ENCODE assay signal across 8 mouse cellular contexts in genomic region chr3:96267541-96267940, GRCm38 (mm10). TPM values are rescaled to one million over a fixed set of nuclear protein-coding genes. Genes with fewer than 3 reads are reported as not detected.
DNase-seq lines count a peak whose midpoint lies in the region; ATAC-seq and TF ChIP-seq lines count a peak whose summit lies in the region.

No protein-coding gene starts in this region.

- no peak for ATAC-seq in lung, embryonic 15.5 days (ENCODE audit: borderline replicate concordance, extremely low read depth, low FRiP score, low TSS enrichment)
- no peak for ATAC-seq in embryonic facial prominence, embryonic 15.5 days (ENCODE audit: insufficient number of reproducible peaks, low FRiP score, low TSS enrichment, low read depth)
- ATAC-seq in hindbrain, postnatal 0 days, result no peak
- no peak for ATAC-seq in neural tube, embryonic 12.5 days (ENCODE audit: low FRiP score, low read depth)

- H3K9me3 ChIP-seq in lung, embryonic 15.5 days, result no peaks in the 10 kb centered on the region
- no peaks in the 10 kb centered on the region for H3K9me3 ChIP-seq in embryonic facial prominence, embryonic 15.5 days (replicated peaks)
- H3K9me3 ChIP-seq in hindbrain, postnatal 0 days (ENCODE audit: low read length), result no peaks in the 10 kb centered on the region
- H3K9me3 ChIP-seq in neural tube, embryonic 12.5 days, result no peaks in the 10 kb centered on the region

- H3K4me3 ChIP-seq in lung, embryonic 15.5 days, result peak overlapping the region; percentile 40; the same call in 1 of the 2 replicates
- no peak overlapping the region for H3K4me3 ChIP-seq in embryonic facial prominence, embryonic 15.5 days (replicated peaks)
- H3K4me3 ChIP-seq in hindbrain, postnatal 0 days (ENCODE audit: low read length), result no peak overlapping the region
- H3K4me3 ChIP-seq in neural tube, embryonic 12.5 days, result no peak overlapping the region

- H3K27me3 ChIP-seq in lung, embryonic 15.5 days, result no peaks in the 10 kb centered on the region
- no peaks in the 10 kb centered on the region for H3K27me3 ChIP-seq in embryonic facial prominence, embryonic 15.5 days
- no peaks in the 10 kb centered on the region for H3K27me3 ChIP-seq in hindbrain, postnatal 0 days (ENCODE audit: insufficient read depth, low read length)
- H3K27me3 ChIP-seq in neural tube, embryonic 12.5 days (replicated peaks), result no peaks in the 10 kb centered on the region

- DNase-seq in lung, postnatal 4 days, result no peak
- DNase-seq in hindbrain, postnatal 0 days (ENCODE audit: low spot score), result no peak
- no peak for DNase-seq in right cerebral cortex, postnatal 14 days
- DNase-seq in layer of hippocampus, adult 9-11 months, result no peak
- DNase-seq in layer of hippocampus, adult 8-10 months (ENCODE audit: low spot score in 2 of 2), result no peak

- peak overlapping the region; percentile 53 for H3K4me2 ChIP-seq in lung, embryonic 15.5 days
- H3K4me2 ChIP-seq in embryonic facial prominence, embryonic 15.5 days (replicated peaks), result peak overlapping the region; percentile 49
- no peak overlapping the region for H3K4me2 ChIP-seq in hindbrain, postnatal 0 days (ENCODE audit: low read depth, low read length)
- peak overlapping the region; percentile 52 for H3K4me2 ChIP-seq in neural tube, embryonic 12.5 days (replicated peaks)

- no peak for TF ChIP-seq CTCF in hindbrain, postnatal 0 days (IDR thresholded peaks at IDR 0.05; ENCODE audit: low read depth)

- H3K9ac ChIP-seq in lung, embryonic 15.5 days, result 0 out of 2 replicates have a peak overlapping the region, but pooled peaks have one; percentile 17
- no peak overlapping the region for H3K9ac ChIP-seq in embryonic facial prominence, embryonic 15.5 days
- H3K9ac ChIP-seq in hindbrain, postnatal 0 days (replicated peaks; ENCODE audit: low read length), result no peak overlapping the region; the same call in 1 of the 2 replicates
- no peak overlapping the region for H3K9ac ChIP-seq in neural tube, embryonic 12.5 days

- H3K27ac ChIP-seq in lung, embryonic 15.5 days, result peak overlapping the region; percentile 95
- H3K27ac ChIP-seq in embryonic facial prominence, embryonic 15.5 days (replicated peaks), result peak overlapping the region; percentile 95
- H3K27ac ChIP-seq in hindbrain, postnatal 0 days, result peak overlapping the region; percentile 87; the same call in 1 of the 2 replicates
- no peak overlapping the region for H3K27ac ChIP-seq in neural tube, embryonic 12.5 days

- 67% methylated on average over 4 of the region's 4 CpGs for WGBS in lung, embryonic 15.5 days
- 74% methylated on average over 4 of the region's 4 CpGs for WGBS in embryonic facial prominence, embryonic 15.5 days
- 83% methylated on average over 4 of the region's 4 CpGs for WGBS in hindbrain, postnatal 0 days
- 85% methylated on average over 4 of the region's 4 CpGs for WGBS in neural tube, embryonic 12.5 days

- no peaks in the 10 kb centered on the region for H3K36me3 ChIP-seq in lung, embryonic 15.5 days
- H3K36me3 ChIP-seq in embryonic facial prominence, embryonic 15.5 days, result no peaks in the 10 kb centered on the region
- H3K36me3 ChIP-seq in hindbrain, postnatal 0 days (ENCODE audit: insufficient read depth, low read length), result no peaks in the 10 kb centered on the region
- no peaks in the 10 kb centered on the region for H3K36me3 ChIP-seq in neural tube, embryonic 12.5 days

- H3K4me1 ChIP-seq in lung, embryonic 15.5 days, result peaks cover 21% of the 10 kb centered on the region
- peaks cover 21% of the 10 kb centered on the region for H3K4me1 ChIP-seq in embryonic facial prominence, embryonic 15.5 days
- H3K4me1 ChIP-seq in hindbrain, postnatal 0 days (ENCODE audit: insufficient read depth, low read length), result peaks cover 13% of the 10 kb centered on the region
- peaks cover 18% of the 10 kb centered on the region for H3K4me1 ChIP-seq in neural tube, embryonic 12.5 days

RNA-seq across cellular contexts. Expression of gene Hist2h3b, which starts 0.9 kb away (rescaled TPM):
- 87.1 and 95.3 TPM in 2 replicates for polyA plus RNA-seq in lung, embryonic 15.5 days (2015; fragmentation: Nextera tagmentation; extraction: Ambion mirVana)
- 36.0 and 51.5 TPM in 2 replicates for polyA plus RNA-seq in embryonic facial prominence, embryonic 15.5 days (2015; fragmentation: Nextera tagmentation; extraction: Ambion mirVana)
- 1,585 and 2,263 TPM in 2 replicates for total RNA-seq in hindbrain, postnatal 0 days (2014; rRNA removed)
- polyA plus RNA-seq in hindbrain, postnatal 0 days (2015; fragmentation: Nextera tagmentation; extraction: Ambion mirVana), result 15.7 and 22.9 TPM in 2 replicates
- polyA plus RNA-seq in neural tube, embryonic 12.5 days (2016; fragmentation: Nextera tagmentation; extraction: Ambion mirVana), result 41.2 and 58.9 TPM in 2 replicates
- total RNA-seq in layer of hippocampus, adult 8-10 months (2022), result 10 to 100 TPM; 32.1 to 53.8 (median 35.1) TPM

RNA-seq across cellular contexts. Expression of gene Hist2h2bb, which starts 2.0 kb away (rescaled TPM):
- 10.1 and 18.0 TPM in 2 replicates for polyA plus RNA-seq in lung, embryonic 15.5 days (2015; fragmentation: Nextera tagmentation; extraction: Ambion mirVana)
- 7.0 and 8.6 TPM in 2 replicates for polyA plus RNA-seq in embryonic facial prominence, embryonic 15.5 days (2015; fragmentation: Nextera tagmentation; extraction: Ambion mirVana)
- 234 and 397 TPM in 2 replicates for total RNA-seq in hindbrain, postnatal 0 days (2014; rRNA removed)
- polyA plus RNA-seq in hindbrain, postnatal 0 days (2015; fragmentation: Nextera tagmentation; extraction: Ambion mirVana), result 1.4 and 2.4 TPM in 2 replicates
- 9.1 and 16.6 TPM in 2 replicates for polyA plus RNA-seq in neural tube, embryonic 12.5 days (2016; fragmentation: Nextera tagmentation; extraction: Ambion mirVana)
- total RNA-seq in layer of hippocampus, adult 8-10 months (2022), result 100 to 1,000 TPM; 106 to 143 (median 138) TPM

RNA-seq across cellular contexts. Expression of gene Hist2h4, which starts 4.4 kb away (rescaled TPM):
- polyA plus RNA-seq in lung, embryonic 15.5 days (2015; fragmentation: Nextera tagmentation; extraction: Ambion mirVana), result 15.9 and 16.1 TPM in 2 replicates
- 8.7 and 11.5 TPM in 2 replicates for polyA plus RNA-seq in embryonic facial prominence, embryonic 15.5 days (2015; fragmentation: Nextera tagmentation; extraction: Ambion mirVana)
- total RNA-seq in hindbrain, postnatal 0 days (2014; rRNA removed), result 127 and 159 TPM in 2 replicates
- polyA plus RNA-seq in hindbrain, postnatal 0 days (2015; fragmentation: Nextera tagmentation; extraction: Ambion mirVana), result 10.2 and 10.6 TPM in 2 replicates
- polyA plus RNA-seq in neural tube, embryonic 12.5 days (2016; fragmentation: Nextera tagmentation; extraction: Ambion mirVana), result 8.5 and 13.5 TPM in 2 replicates
- total RNA-seq in layer of hippocampus, adult 8-10 months (2022), result 10 to 100 TPM; 25.1 to 32.1 (median 27.3) TPM

RNA-seq across cellular contexts. Expression of gene Hist2h3c1, which starts 21.1 kb away (rescaled TPM):
- 0.45 and 1.9 TPM in 2 replicates for polyA plus RNA-seq in lung, embryonic 15.5 days (2015; fragmentation: Nextera tagmentation; extraction: Ambion mirVana)
- polyA plus RNA-seq in embryonic facial prominence, embryonic 15.5 days (2015; fragmentation: Nextera tagmentation; extraction: Ambion mirVana), result 1.6 TPM in 1 of 2 replicates, not detected in the other
- not detected in 2 replicates for total RNA-seq in hindbrain, postnatal 0 days (2014; rRNA removed)
- polyA plus RNA-seq in hindbrain, postnatal 0 days (2015; fragmentation: Nextera tagmentation; extraction: Ambion mirVana), result 0.16 TPM in 1 of 2 replicates, not detected in the other
- polyA plus RNA-seq in neural tube, embryonic 12.5 days (2016; fragmentation: Nextera tagmentation; extraction: Ambion mirVana), result 0.50 and 1.1 TPM in 2 replicates
- not detected for total RNA-seq in layer of hippocampus, adult 8-10 months (2022)

RNA-seq across cellular contexts. Expression of gene Hist2h2aa1, which starts 22.2 kb away (rescaled TPM):
- polyA plus RNA-seq in lung, embryonic 15.5 days (2015; fragmentation: Nextera tagmentation; extraction: Ambion mirVana), result 20.4 and 20.5 TPM in 2 replicates
- polyA plus RNA-seq in embryonic facial prominence, embryonic 15.5 days (2015; fragmentation: Nextera tagmentation; extraction: Ambion mirVana), result 25.9 and 30.4 TPM in 2 replicates
- 1,894 and 2,680 TPM in 2 replicates for total RNA-seq in hindbrain, postnatal 0 days (2014; rRNA removed)
- polyA plus RNA-seq in hindbrain, postnatal 0 days (2015; fragmentation: Nextera tagmentation; extraction: Ambion mirVana), result 24.4 and 25.0 TPM in 2 replicates
- polyA plus RNA-seq in neural tube, embryonic 12.5 days (2016; fragmentation: Nextera tagmentation; extraction: Ambion mirVana), result 19.2 and 21.1 TPM in 2 replicates
- total RNA-seq in layer of hippocampus, adult 8-10 months (2022), result 1 to 10 TPM in 3 of 4 experiments, not detected in 1; 3.4 to 9.9 (median 4.4) TPM
